Mouse (Mus musculus) gastrocnemius, postnatal 36 days (tissue): ENCODE results near the gene Rbm45. TPM values are rescaled to one million over a fixed set of nuclear protein-coding genes. Genes with fewer than 3 reads are reported as not detected.

Experiments used
- DNase-seq, 2 experiments: peaks; one replicate each; pipeline ENCODE4 v3.0.0; 2022
- intact Hi-C: fragments of 180-260 bp; cut with DNase I; formaldehyde crosslinking; loops from one replicate; pipeline ENCODE4 v1.15.1; 2025
- total RNA-seq, 2 experiments: library from RNA; stranded (reverse); gene quantifications; 2 replicates each; pipeline ENCODE4 v1.2.3; 2021

Gene Rbm45
- total RNA-seq, 2 experiments from 2014 or later: 9.1 to 9.6 TPM

- DNase-seq: no peak
- intact Hi-C loops: no loop called here
These were observed 4.9 kb downstream of the Rbm45 start for GRCm38 (mm10) chr2:76374544-76375206.

- no peak for DNase-seq
- intact Hi-C loops: no loop called here
These were observed 8.9 kb downstream of the Rbm45 start for GRCm38 (mm10) chr2:76378646-76379045.

- no peak for DNase-seq
- intact Hi-C loops: no loop called here
These were observed 16.7 kb downstream of the Rbm45 start for GRCm38 (mm10) chr2:76386531-76386930.

GRCm38 (mm10) chr2:76400178-76400577 is 30.4 kb downstream of the Rbm45 start:
- intact Hi-C loops: no loop called here
- DNase-seq: no peak

GRCm38 (mm10) chr2:76405596-76406150 is 35.9 kb downstream of the Rbm45 start:
- DNase-seq: no peak
- intact Hi-C loops: loop anchor here (1.0 kb wide), 1 partner anchor 135 kb away; no protein-coding TSS in a partner anchor

GRCm38 (mm10) chr2:76406151-76406936 is 36.6 kb downstream of the Rbm45 start, which contains the start of gene Osbpl6:
Gene Osbpl6, plus strand, starts transcription at chr2:76406508.
- intact Hi-C loops: loop anchor here (1.0 kb wide), 1 partner anchor 134 kb away; no protein-coding TSS in a partner anchor
- peak; percentile 61 to 72 for DNase-seq

GRCm38 (mm10) chr2:76406937-76407441 is 37.2 kb downstream of the Rbm45 start:
- peak; percentile 44 to 56 for DNase-seq
- intact Hi-C loops: loop anchor here (1.0 kb wide), 1 partner anchor 133 kb away; no protein-coding TSS in a partner anchor

- DNase-seq: no peak
- intact Hi-C loops: no loop called here
These were observed 39.7 kb downstream of the Rbm45 start for GRCm38 (mm10) chr2:76409526-76409925.

GRCm38 (mm10) chr2:76409986-76410385 is 40.2 kb downstream of the Rbm45 start:
- intact Hi-C loops: no loop called here
- DNase-seq: no peak

GRCm38 (mm10) chr2:76412924-76413323 is 43.1 kb downstream of the Rbm45 start:
- no peak for DNase-seq
- intact Hi-C loops: no loop called here

GRCm38 (mm10) chr2:76417446-76418141 is 47.8 kb downstream of the Rbm45 start:
- no peak for DNase-seq
- intact Hi-C loops: no loop called here

GRCm38 (mm10) chr2:76418142-76418518 is 48.3 kb downstream of the Rbm45 start:
- DNase-seq: no peak
- intact Hi-C loops: no loop called here

GRCm38 (mm10) chr2:76421411-76421924 is 51.7 kb downstream of the Rbm45 start:
- intact Hi-C loops: no loop called here
- DNase-seq: no peak

GRCm38 (mm10) chr2:76426816-76427215 is 57.0 kb downstream of the Rbm45 start:
- intact Hi-C loops: no loop called here
- no peak for DNase-seq

GRCm38 (mm10) chr2:76429318-76429717 is 59.5 kb downstream of the Rbm45 start:
- DNase-seq: no peak
- intact Hi-C loops: no loop called here

GRCm38 (mm10) chr2:76429855-76430254 is 60.1 kb downstream of the Rbm45 start:
- DNase-seq: no peak
- intact Hi-C loops: no loop called here

- DNase-seq: no peak
- intact Hi-C loops: no loop called here
These were observed 60.8 kb downstream of the Rbm45 start for GRCm38 (mm10) chr2:76430539-76430938.
